Mouse (Mus musculus) left cerebral cortex, adult 18-20 months (tissue): Measurements from ENCODE around the gene Otulin. TPM values are rescaled to one million over a fixed set of nuclear protein-coding genes. Genes with fewer than 3 reads are reported as not detected.

Experiments used
- DNase-seq, 2 experiments: peaks; one replicate each; pipeline ENCODE4 v3.0.0; 2021 to 2022; ENCODE audit warnings: low spot score in 2 of 2, mixed read lengths in 1 of 2
- total RNA-seq, 2 experiments: library from RNA; stranded (reverse); gene quantifications; 2 replicates each; pipeline ENCODE4 v1.2.3; 2021

Gene Otulin
- total RNA-seq, 2 experiments from 2014 or later: 19.7 to 21.5 TPM

- no peak for DNase-seq
These were observed 46.9 kb downstream of the Otulin start for GRCm38 (mm10) chr15:27583620-27584019.

- peak; percentile 67 to 68 for DNase-seq
These were observed 47.5 kb downstream of the Otulin start for GRCm38 (mm10) chr15:27583042-27583441.

- DNase-seq: no peak
These were observed 48.1 kb downstream of the Otulin start for GRCm38 (mm10) chr15:27582428-27582827.

- DNase-seq: no peak
These were observed 48.9 kb downstream of the Otulin start for GRCm38 (mm10) chr15:27581640-27582039.

GRCm38 (mm10) chr15:27580771-27581170 lies 49.7 kb downstream of the Otulin start:
- DNase-seq: no peak

- no peak for DNase-seq
These were observed 50.6 kb downstream of the Otulin start for GRCm38 (mm10) chr15:27579853-27580252.

GRCm38 (mm10) chr15:27578918-27579317 lies 51.6 kb downstream of the Otulin start:
- DNase-seq: no peak

- DNase-seq: no peak
These were observed 52.3 kb downstream of the Otulin start for GRCm38 (mm10) chr15:27577915-27578780.

- DNase-seq: no peak
These were observed 53.6 kb downstream of the Otulin start for GRCm38 (mm10) chr15:27576886-27577285.

- no peak for DNase-seq
These were observed 54.6 kb downstream of the Otulin start for GRCm38 (mm10) chr15:27575932-27576331.

GRCm38 (mm10) chr15:27574992-27575781 lies 55.3 kb downstream of the Otulin start:
- DNase-seq: no peak

GRCm38 (mm10) chr15:27571179-27571578 lies 59.3 kb downstream of the Otulin start:
- DNase-seq: no peak

GRCm38 (mm10) chr15:27570385-27570784 lies 60.1 kb downstream of the Otulin start:
- no peak for DNase-seq

- DNase-seq: no peak
These were observed 60.6 kb downstream of the Otulin start for GRCm38 (mm10) chr15:27569924-27570323.

GRCm38 (mm10) chr15:27568371-27568770 lies 62.1 kb downstream of the Otulin start:
- DNase-seq: no peak

- DNase-seq: no peak
These were observed 63.1 kb downstream of the Otulin start for GRCm38 (mm10) chr15:27567356-27567755.

- peak in 1 of 2 experiments; percentile 44 for DNase-seq
These were observed 64.8 kb downstream of the Otulin start for GRCm38 (mm10) chr15:27565626-27566185.

- DNase-seq: peak; percentile 56 to 59
These were observed 66.1 kb downstream of the Otulin start for GRCm38 (mm10) chr15:27564106-27565100.

- no peak for DNase-seq
These were observed 70.2 kb downstream of the Otulin start for GRCm38 (mm10) chr15:27560315-27560714.

GRCm38 (mm10) chr15:27558456-27559147 lies 71.9 kb downstream of the Otulin start:
- DNase-seq: no peak
